Mouse (Mus musculus): ENCODE measurements around the gene Hps1. TPM values are rescaled to one million over a fixed set of nuclear protein-coding genes. Genes with fewer than 3 reads are reported as not detected.

The Hps1 gene
- polyA plus RNA-seq, 1 experiment from 2014 or later: 8.0 TPM

DNA sequence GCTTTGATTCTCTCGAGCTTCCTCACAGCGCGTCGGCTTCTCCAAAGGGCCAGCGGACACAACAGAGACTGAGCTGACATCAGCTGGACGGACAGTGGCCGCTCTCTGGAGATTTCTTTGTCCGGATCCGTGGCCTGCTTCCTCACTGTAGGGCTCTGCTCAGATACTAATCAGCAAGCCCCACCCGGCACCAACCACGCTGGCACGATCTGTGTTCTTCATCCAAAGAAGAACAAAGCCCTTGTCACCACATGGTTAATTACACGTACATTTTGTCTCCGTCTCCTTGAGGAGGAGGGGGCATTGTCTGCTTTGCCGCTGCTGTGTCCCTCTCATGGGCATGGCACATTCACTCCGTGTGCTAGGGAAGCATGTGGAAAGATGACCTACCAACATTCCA, 36.5 kb downstream of the Hps1 start:
- H3K4me1 ChIP-seq (ENCODE audit: insufficient read depth, low read depth, low read length): no peaks in the 10 kb centered on the region
- no peak overlapping the region for H3K27ac ChIP-seq (ENCODE audit: low read length)
- no peaks in the 10 kb centered on the region for H3K36me3 ChIP-seq (ENCODE audit: insufficient read depth, low read length)
- no peaks in the 10 kb centered on the region for H3K9me3 ChIP-seq (ENCODE audit: low read length)
- H3K4me3 ChIP-seq (ENCODE audit: low read depth, low read length): no peak overlapping the region
- 69% methylated on average over 16 of the region's 16 CpGs for WGBS
- ATAC-seq: no peak
- H3K4me2 ChIP-seq (replicated peaks; ENCODE audit: low read depth, low read length): no peak overlapping the region
- H3K9ac ChIP-seq (replicated peaks; ENCODE audit: low read depth): no peak overlapping the region
- DNase-seq (ENCODE audit: low spot score): no peak
- TF ChIP-seq EP300 (IDR thresholded peaks at IDR 0.05): no peak
- no peak for TF ChIP-seq CTCF (IDR thresholded peaks at IDR 0.05)
- H3K27me3 ChIP-seq (replicated peaks; ENCODE audit: insufficient read depth, low read length): no peaks in the 10 kb centered on the region

- no peak overlapping the region for H3K9ac ChIP-seq (replicated peaks; ENCODE audit: low read depth)
- no peaks in the 10 kb centered on the region for H3K4me1 ChIP-seq (ENCODE audit: insufficient read depth, low read depth, low read length)
- no peaks in the 10 kb centered on the region for H3K27me3 ChIP-seq (replicated peaks; ENCODE audit: insufficient read depth, low read length)
- H3K4me2 ChIP-seq (replicated peaks; ENCODE audit: low read depth, low read length): no peak overlapping the region
- no peaks in the 10 kb centered on the region for H3K36me3 ChIP-seq (ENCODE audit: insufficient read depth, low read length)
- no peak for TF ChIP-seq EP300 (IDR thresholded peaks at IDR 0.05)
- no peak for TF ChIP-seq CTCF (IDR thresholded peaks at IDR 0.05)
- no peaks in the 10 kb centered on the region for H3K9me3 ChIP-seq (ENCODE audit: low read length)
- DNase-seq (ENCODE audit: low spot score): peak; percentile 21
- WGBS: 33% methylated on average over 14 of the region's 14 CpGs
- H3K27ac ChIP-seq (ENCODE audit: low read length): no peak overlapping the region
- ATAC-seq: peak; percentile 30; the same call in 1 of the 2 replicates
- no peak overlapping the region for H3K4me3 ChIP-seq (ENCODE audit: low read depth, low read length)
These were observed 37.9 kb downstream of the Hps1 start for GRCm38 (mm10) chr19:42741884-42742283.

DNA sequence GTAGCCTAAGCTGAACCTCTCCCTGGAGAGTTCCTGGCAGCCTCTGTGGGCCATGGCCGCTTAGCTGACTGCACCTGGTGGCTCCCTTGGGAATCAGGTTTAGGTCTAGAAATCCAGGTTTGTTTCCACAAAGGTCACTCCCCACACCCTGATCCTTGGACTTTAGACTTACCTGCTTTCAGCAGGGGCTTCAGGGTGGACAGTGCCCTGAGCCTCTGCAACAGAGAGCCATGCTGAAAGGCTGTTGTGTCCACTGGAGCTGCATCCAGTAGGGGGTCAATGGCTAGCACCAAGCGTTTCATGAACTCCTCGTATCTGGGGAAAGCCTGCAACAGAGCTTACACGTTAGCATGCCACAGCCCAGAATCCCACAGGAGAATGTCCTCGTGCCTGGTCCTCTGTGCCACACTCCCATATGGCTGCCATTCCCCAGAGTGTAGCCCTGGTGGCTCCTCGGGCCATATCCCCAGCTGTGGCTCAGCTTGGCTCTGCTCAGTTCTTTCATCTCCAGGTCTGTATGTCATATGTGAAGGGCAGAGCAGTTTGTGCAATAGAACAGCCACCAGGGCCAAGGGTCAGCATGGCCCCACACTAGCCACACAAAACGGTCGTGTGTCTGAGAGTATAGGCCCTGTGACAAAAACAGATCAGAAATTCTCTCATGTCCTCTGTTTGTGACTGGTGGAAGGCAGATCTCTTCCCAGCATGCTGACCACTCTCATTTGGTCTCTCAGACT, 39.4 kb downstream of the Hps1 start:
- Histone ChIP-seq H3K9me3 (ENCODE audit: low read length) (no peaks in the 10 kb centered on the region), H3K4me1 (ENCODE audit: insufficient read depth, low read depth, low read length) (no peaks in the 10 kb centered on the region), H3K36me3 (ENCODE audit: insufficient read depth, low read length) (no peaks in the 10 kb centered on the region), H3K27me3 (replicated peaks; ENCODE audit: insufficient read depth, low read length) (no peaks in the 10 kb centered on the region), H3K9ac (replicated peaks; ENCODE audit: low read depth) (no peak overlapping the region), H3K4me2 (replicated peaks; ENCODE audit: low read depth, low read length) (no peak overlapping the region), H3K27ac (ENCODE audit: low read length) (no peak overlapping the region), H3K4me3 (ENCODE audit: low read depth, low read length) (no peak overlapping the region)
- DNase-seq (ENCODE audit: low spot score) (no peak), ATAC-seq (no peak)
- 81% methylated on average over 8 of the region's 8 CpGs for WGBS
- TF ChIP-seq EP300 (IDR thresholded peaks at IDR 0.05): no peak
- no peak for TF ChIP-seq CTCF (IDR thresholded peaks at IDR 0.05)

DNA sequence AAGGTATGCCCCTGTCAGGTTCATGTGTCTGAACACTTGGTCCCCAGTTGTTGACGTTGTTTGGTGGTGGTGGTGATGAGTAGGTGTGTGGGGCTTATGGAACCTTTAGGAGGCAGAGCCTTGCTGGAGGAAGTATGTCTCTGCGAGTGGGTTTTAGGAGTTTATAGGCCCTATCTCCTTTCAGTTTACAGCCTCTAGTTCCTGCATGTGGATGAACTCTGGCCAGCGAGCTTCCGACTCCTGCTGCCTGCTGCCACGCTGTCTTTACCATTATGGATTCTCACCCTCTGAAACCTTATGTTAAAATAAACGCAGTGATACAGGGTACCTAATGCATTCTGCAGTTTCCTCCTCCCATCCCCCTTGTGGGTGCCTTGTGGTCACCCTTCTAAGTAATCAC, 40.0 kb downstream of the Hps1 start:
- H3K9me3 ChIP-seq (ENCODE audit: low read length): no peaks in the 10 kb centered on the region
- TF ChIP-seq CTCF (IDR thresholded peaks at IDR 0.05) (no peak), EP300 (IDR thresholded peaks at IDR 0.05) (no peak)
- 78% methylated on average over 6 of the region's 6 CpGs for WGBS

DNA sequence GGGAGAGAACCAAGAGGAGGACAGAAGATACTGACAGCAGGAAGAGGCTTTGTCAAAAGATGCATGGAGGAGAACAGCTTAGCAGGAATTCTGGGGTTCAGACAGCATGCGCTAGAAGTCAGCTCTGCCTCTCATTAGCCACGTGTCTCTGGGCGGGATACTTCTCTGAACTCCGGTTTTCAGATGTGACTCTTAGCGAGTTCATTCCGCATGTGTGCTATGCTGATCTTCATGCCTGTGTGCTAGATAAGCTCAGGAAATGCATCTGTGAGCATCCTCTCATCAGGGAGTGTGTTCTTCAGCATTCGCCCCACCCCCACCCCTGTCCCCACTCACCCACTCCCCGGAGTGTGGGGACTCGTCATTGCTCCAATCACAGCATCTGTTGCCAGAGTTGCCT, 42.0 kb downstream of the Hps1 start:
- H3K9ac ChIP-seq (replicated peaks; ENCODE audit: low read depth): no peak overlapping the region
- no peaks in the 10 kb centered on the region for H3K9me3 ChIP-seq (ENCODE audit: low read length)
- TF ChIP-seq CTCF (IDR thresholded peaks at IDR 0.05) (no peak), EP300 (IDR thresholded peaks at IDR 0.05) (no peak)
- no peak overlapping the region for H3K27ac ChIP-seq (ENCODE audit: low read length)
- no peak for DNase-seq (ENCODE audit: low spot score)
- H3K4me3 ChIP-seq (ENCODE audit: low read depth, low read length): no peak overlapping the region
- ATAC-seq: no peak
- 65% methylated on average over 9 of the region's 9 CpGs for WGBS
- no peaks in the 10 kb centered on the region for H3K36me3 ChIP-seq (ENCODE audit: insufficient read depth, low read length)
- no peak overlapping the region for H3K4me2 ChIP-seq (replicated peaks; ENCODE audit: low read depth, low read length)
- H3K27me3 ChIP-seq (replicated peaks; ENCODE audit: insufficient read depth, low read length): no peaks in the 10 kb centered on the region
- H3K4me1 ChIP-seq (ENCODE audit: insufficient read depth, low read depth, low read length): no peaks in the 10 kb centered on the region

More for the DNA sequence above, 40.0 kb downstream of the Hps1 start:
- no peak overlapping the region for H3K9ac ChIP-seq (replicated peaks; ENCODE audit: low read depth)
- no peaks in the 10 kb centered on the region for H3K36me3 ChIP-seq (ENCODE audit: insufficient read depth, low read length)
- no peak overlapping the region for H3K27ac ChIP-seq (ENCODE audit: low read length)
- H3K27me3 ChIP-seq (replicated peaks; ENCODE audit: insufficient read depth, low read length): no peaks in the 10 kb centered on the region
- no peak for ATAC-seq
- no peak for DNase-seq (ENCODE audit: low spot score)
- H3K4me3 ChIP-seq (ENCODE audit: low read depth, low read length): no peak overlapping the region
- H3K4me2 ChIP-seq (replicated peaks; ENCODE audit: low read depth, low read length): no peak overlapping the region
- no peaks in the 10 kb centered on the region for H3K4me1 ChIP-seq (ENCODE audit: insufficient read depth, low read depth, low read length)

DNA sequence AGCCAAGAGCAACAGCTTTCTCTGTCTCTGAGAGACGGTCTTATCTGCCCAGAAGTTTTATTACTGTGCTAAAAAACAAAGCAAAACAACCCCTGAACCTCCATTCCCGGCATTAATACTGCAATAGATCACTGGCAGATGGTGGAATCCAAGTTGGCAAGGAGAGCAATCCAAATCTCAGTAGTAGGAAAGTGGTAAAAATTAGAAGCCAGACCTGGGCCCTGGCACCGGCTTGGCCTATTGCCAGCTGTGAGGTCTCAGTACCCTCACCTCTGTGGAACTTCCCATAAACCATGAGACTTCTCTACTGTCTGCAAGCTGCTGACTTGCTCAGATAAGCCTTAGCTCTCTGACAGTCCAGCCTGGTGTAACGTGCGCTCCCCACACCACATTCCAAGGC, 44.8 kb downstream of the Hps1 start:
- DNase-seq (ENCODE audit: low spot score) (no peak), ATAC-seq (no peak)
- Histone ChIP-seq H3K9ac (replicated peaks; ENCODE audit: low read depth) (no peak overlapping the region), H3K4me2 (replicated peaks; ENCODE audit: low read depth, low read length) (no peak overlapping the region), H3K9me3 (ENCODE audit: low read length) (no peaks in the 10 kb centered on the region), H3K27me3 (replicated peaks; ENCODE audit: insufficient read depth, low read length) (no peaks in the 10 kb centered on the region), H3K4me1 (ENCODE audit: insufficient read depth, low read depth, low read length) (no peaks in the 10 kb centered on the region), H3K4me3 (ENCODE audit: low read depth, low read length) (no peak overlapping the region), H3K27ac (ENCODE audit: low read length) (no peak overlapping the region), H3K36me3 (ENCODE audit: insufficient read depth, low read length) (no peaks in the 10 kb centered on the region)
- no peak for TF ChIP-seq EP300 (IDR thresholded peaks at IDR 0.05)
- no peak for TF ChIP-seq CTCF (IDR thresholded peaks at IDR 0.05)
- 70% methylated on average over 5 of the region's 5 CpGs for WGBS
